Mouse (Mus musculus) lung, postnatal 0 days (tissue): ENCODE results near the gene Syce2.

Experiments used
- CTCF ChIP-seq: IDR thresholded peaks from 2 replicates; pipeline ENCODE4 v1.5.1; 2016; ENCODE audit warnings: antibody characterized with exemption, mild to moderate bottlenecking
- EP300 ChIP-seq: IDR thresholded peaks from 2 replicates; pipeline ENCODE4 v1.6.1; 2016; ENCODE audit warnings: antibody characterized with exemption, mild to moderate bottlenecking, control low read depth

DNA sequence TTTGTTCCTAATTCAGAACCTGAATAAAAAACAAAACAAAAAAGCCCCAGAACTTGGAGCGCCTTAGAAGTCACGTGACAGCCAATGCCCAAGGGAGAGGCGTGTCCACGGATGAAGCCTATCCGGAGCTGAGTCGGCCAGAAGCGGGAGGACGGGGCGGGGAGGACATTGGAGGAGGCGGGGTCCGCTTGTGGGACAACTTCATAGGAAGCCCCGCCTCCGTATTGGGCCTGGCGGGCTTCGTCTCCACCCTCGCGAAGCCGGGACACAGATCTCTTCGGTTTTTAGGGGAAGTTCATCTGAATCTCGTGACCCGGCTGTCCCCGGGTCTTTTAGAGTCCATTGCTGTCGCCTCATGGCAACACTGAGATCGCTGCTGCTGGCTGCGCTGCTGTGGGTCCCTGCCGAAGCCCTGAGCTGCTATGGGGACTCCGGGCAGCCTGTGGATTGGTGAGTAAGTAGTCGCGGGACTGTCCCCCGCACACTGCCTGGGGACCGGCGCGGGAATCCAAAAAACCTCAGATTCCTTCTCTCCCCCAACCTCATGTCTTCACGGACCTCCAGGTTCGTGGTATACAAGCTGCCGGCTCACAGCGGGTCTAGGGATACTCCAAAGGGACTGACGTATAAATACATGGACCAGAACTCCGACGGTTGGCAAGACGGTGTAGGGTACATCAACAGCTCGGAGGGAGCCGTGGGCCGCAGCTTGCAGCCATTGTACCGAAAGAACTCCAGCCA, 36.7 kb downstream of the Syce2 start, which contains the start of gene Dnase2a:
- TF ChIP-seq CTCF: no peak
- no peak for TF ChIP-seq EP300
